Mouse (Mus musculus) forebrain, embryonic 12.5 days (tissue): Measurements from ENCODE around the gene Gas2l1. TPM values are rescaled to one million over a fixed set of nuclear protein-coding genes. Genes with fewer than 3 reads are reported as not detected.

ENCODE experiments used
- ATAC-seq: fragments of 200-750 bp; cut with Nextera tagmentation; 2 replicates; pipeline ENCODE4 v1.8.0; 2017; ENCODE audit warnings: moderate TSS enrichment; ENCODE audit not compliant: low FRiP score
- H3K27ac ChIP-seq: fragments of 300-500 bp; sonication (generic); 2 replicates; pipeline ENCODE4 v1.5.1; 2016; ENCODE audit warnings: mild to moderate bottlenecking
- H3K27me3 ChIP-seq: fragments of 300-500 bp; sonication (generic); 2 replicates; pipeline ENCODE4 v1.6.1; 2016; ENCODE audit warnings: mild to moderate bottlenecking
- H3K36me3 ChIP-seq: fragments of 300-500 bp; sonication (generic); replicated peaks from 2 replicates; pipeline ENCODE4 v1.6.1; 2016; ENCODE audit warnings: mild to moderate bottlenecking
- H3K4me1 ChIP-seq: fragments of 300-500 bp; sonication (generic); 2 replicates; pipeline ENCODE4 v1.6.1; 2016
- H3K4me2 ChIP-seq: fragments of 300-500 bp; sonication (generic); 2 replicates; pipeline ENCODE4 v1.6.1; 2016; ENCODE audit warnings: mild to moderate bottlenecking, moderate library complexity
- H3K4me3 ChIP-seq: fragments of 300-500 bp; sonication (generic); replicated peaks from 2 replicates; pipeline ENCODE4 v1.5.1; 2016; ENCODE audit warnings: mild to moderate bottlenecking
- H3K9ac ChIP-seq: fragments of 300-500 bp; sonication (generic); 2 replicates; pipeline ENCODE4 v1.6.1; 2016; ENCODE audit warnings: mild to moderate bottlenecking
- H3K9me3 ChIP-seq: fragments of 300-500 bp; sonication (generic); 2 replicates; pipeline ENCODE4 v1.6.1; 2016
- WGBS: fragments of 180-500 bp; shearing (Covaris S2); methylation state at CpG from one replicate; pipeline ENCODE4 v1.1.7; 2016; 5-methylcytosine and 5-hydroxymethylcytosine counted together
- polyA plus RNA-seq: library from polyadenylated mRNA; unstranded; fragments of >200 nt; fragmentation: Nextera tagmentation; extraction: Ambion mirVana; gene quantifications from 2 replicates; pipeline ENCODE4 v1.2.1, GENCODE M21; 2016

The Gas2l1 gene
- 28.5 and 31.8 TPM in 2 replicates for polyA plus RNA-seq

DNA sequence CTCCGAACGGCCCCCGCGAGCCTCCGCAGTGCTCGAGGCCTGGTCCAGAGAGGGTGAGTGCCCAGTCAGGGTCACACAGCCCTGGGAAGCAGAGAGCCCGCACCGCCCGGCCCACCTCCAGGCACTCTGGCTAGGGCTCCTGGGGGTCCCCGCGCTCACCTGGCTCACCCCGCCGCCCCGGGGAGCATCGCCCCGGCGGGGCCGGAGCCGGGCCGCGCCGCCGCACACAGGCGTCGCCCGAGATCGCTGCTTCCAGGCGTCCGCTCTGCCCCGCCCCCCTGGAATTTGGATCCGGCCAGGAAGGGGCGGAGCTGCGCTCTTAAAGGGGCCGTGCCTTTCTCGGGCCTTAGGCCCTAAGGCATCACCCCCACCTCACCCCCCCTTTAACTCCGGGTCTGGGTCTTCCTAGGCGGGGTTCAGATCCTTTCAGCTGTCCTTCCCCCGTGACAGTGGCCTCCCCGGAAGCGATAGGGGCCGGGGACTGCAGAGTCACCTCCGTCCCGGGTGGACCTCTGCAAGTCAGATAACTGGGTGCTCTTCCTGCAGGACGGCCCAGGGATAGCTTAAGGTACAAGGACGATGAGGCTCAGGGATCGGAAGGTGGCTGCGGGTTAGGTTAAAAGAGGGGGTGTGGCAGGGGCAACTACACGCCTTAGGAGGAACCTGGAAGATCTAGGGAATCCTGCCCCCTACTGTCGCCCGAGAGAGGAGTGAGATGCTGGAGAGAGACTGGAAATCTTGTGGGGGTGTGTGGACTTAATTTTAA is at the start of gene Gas2l1:
Gas2l1 (minus strand) TSS at position 272 of the 766 bp plus-strand sequence.
- H3K27ac ChIP-seq: no peak within 1 kb of the TSS
- under 1% methylated on average over 50 of the region's 50 CpGs for WGBS

DNA sequence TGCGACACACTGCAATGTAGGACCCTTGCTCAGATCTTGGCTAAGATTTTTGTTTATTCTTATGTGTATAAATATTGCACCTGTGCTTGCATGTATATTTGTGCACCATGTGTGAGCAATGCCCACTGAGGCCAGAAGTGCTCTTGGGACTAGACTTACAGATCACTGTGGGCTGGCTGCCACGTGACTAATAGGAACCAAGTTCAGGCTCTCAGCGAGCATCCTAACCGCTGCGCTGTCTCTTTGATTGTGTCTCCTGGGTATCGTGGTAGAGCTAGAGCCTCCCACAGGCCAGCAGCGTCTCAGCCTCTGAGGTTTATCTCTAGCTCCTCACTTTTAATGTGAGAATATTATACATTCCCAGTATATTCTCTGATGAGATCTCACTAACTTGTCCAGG is 48.5 kb upstream of the Gas2l1 start:
- Histone ChIP-seq H3K36me3 (no peaks in the 10 kb centered on the region), H3K4me1 (peaks cover 4% of the 10 kb centered on the region), H3K27ac (no peak overlapping the region), H3K4me3 (no peak overlapping the region), H3K27me3 (no peaks in the 10 kb centered on the region), H3K9ac (no peak overlapping the region), H3K4me2 (no peak overlapping the region), H3K9me3 (no peaks in the 10 kb centered on the region)
- ATAC-seq: no peak
- WGBS: 90% methylated on average over 7 of the region's 7 CpGs

More for the DNA sequence above, at the start of gene Gas2l1:
- H3K4me1 ChIP-seq: peaks cover 42% of the 10 kb centered on the region
- peak within 1 kb of the TSS; percentile 86 for H3K4me2 ChIP-seq
- peak; percentile 86 for ATAC-seq
- peak within 1 kb of the TSS; percentile 71 for H3K4me3 ChIP-seq
- H3K36me3 ChIP-seq: peaks cover 30% of the 10 kb centered on the region
- H3K27me3 ChIP-seq: peaks cover 46% of the 10 kb centered on the region
- H3K9me3 ChIP-seq: no peaks in the 10 kb centered on the region
- H3K9ac ChIP-seq: peak within 1 kb of the TSS; percentile 71

GRCm38 (mm10) chr11:5109441-5109840 is 44.3 kb upstream of the Gas2l1 start:
- Histone ChIP-seq H3K4me2 (no peak overlapping the region), H3K4me3 (no peak overlapping the region), H3K9ac (no peak overlapping the region), H3K27me3 (no peaks in the 10 kb centered on the region), H3K27ac (no peak overlapping the region), H3K4me1 (peaks cover 4% of the 10 kb centered on the region), H3K36me3 (peaks cover 12% of the 10 kb centered on the region), H3K9me3 (no peaks in the 10 kb centered on the region)
- WGBS: 85% methylated on average over 8 of the region's 8 CpGs
- no peak for ATAC-seq

- H3K4me2 ChIP-seq: no peak overlapping the region
- H3K4me1 ChIP-seq: peaks cover 13% of the 10 kb centered on the region
- H3K9ac ChIP-seq: no peak overlapping the region
- ATAC-seq: no peak
- 95% methylated on average over 4 of the region's 4 CpGs for WGBS
- H3K27ac ChIP-seq: no peak overlapping the region
- H3K27me3 ChIP-seq: no peaks in the 10 kb centered on the region
- no peak overlapping the region for H3K4me3 ChIP-seq
- H3K36me3 ChIP-seq: peaks cover 27% of the 10 kb centered on the region
- H3K9me3 ChIP-seq: no peaks in the 10 kb centered on the region
These were observed 38.9 kb upstream of the Gas2l1 start for GRCm38 (mm10) chr11:5103986-5104509.

DNA sequence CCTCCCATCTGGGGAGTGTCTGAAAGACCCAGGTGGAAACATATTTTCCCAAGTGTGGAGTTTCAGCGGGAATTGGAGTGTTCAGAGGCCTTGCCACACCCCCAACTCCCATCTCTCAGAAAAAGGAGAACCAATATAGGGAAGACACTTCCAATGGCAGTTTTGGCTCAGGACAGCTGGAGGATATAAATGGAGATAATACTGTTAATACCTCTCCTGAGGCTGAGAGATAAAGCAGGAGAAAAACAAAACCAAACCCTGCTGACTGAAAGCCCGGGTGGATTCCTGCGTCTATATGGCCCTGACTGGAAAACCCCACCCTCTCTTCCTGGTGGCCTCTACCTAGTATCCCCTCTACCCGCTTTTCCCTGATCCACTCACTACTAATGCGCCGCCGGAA is 37.3 kb upstream of the Gas2l1 start:
- no peaks in the 10 kb centered on the region for H3K9me3 ChIP-seq
- H3K4me2 ChIP-seq: no peak overlapping the region
- no peak overlapping the region for H3K4me3 ChIP-seq
- no peak for ATAC-seq
- no peak overlapping the region for H3K27ac ChIP-seq
- no peak overlapping the region for H3K9ac ChIP-seq
- 93% methylated on average over 7 of the region's 7 CpGs for WGBS
- no peaks in the 10 kb centered on the region for H3K27me3 ChIP-seq
- peaks cover 27% of the 10 kb centered on the region for H3K36me3 ChIP-seq
- H3K4me1 ChIP-seq: peaks cover 17% of the 10 kb centered on the region

- Histone ChIP-seq H3K27ac (no peak overlapping the region), H3K9me3 (no peaks in the 10 kb centered on the region), H3K9ac (0 out of 2 replicates have a peak overlapping the region, but pooled peaks have one; percentile 4), H3K4me1 (peaks cover 25% of the 10 kb centered on the region), H3K4me3 (no peak overlapping the region), H3K27me3 (no peaks in the 10 kb centered on the region), H3K36me3 (peaks cover 27% of the 10 kb centered on the region), H3K4me2 (no peak overlapping the region)
- no peak for ATAC-seq
- 86% methylated on average over 6 of the region's 6 CpGs for WGBS
These were observed 36.5 kb upstream of the Gas2l1 start for GRCm38 (mm10) chr11:5101641-5102040.

DNA sequence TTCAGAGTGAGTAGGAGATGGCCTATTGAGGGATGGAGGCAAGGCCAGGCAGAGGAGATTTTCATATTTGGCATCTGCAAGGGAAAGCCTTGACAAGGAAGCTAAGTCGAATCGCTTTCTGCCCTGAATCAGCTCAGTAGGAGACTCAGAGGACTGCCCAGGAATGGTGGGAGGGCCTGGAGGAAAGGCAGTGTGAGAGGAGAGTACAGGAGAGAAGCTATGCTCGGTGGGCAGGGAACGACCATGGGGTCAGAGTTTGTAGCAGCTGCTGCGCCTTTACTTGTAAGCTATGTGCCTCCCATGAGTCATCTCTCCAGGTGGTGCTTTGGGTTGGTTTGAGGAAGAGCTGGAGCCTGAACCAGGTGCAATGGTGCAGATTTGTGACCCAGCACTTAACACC is 35.7 kb upstream of the Gas2l1 start:
- Histone ChIP-seq H3K9ac (0 out of 2 replicates have a peak overlapping the region, but pooled peaks have one; percentile 98), H3K27ac (peak overlapping the region; percentile 96; the same call in 1 of the 2 replicates), H3K36me3 (peaks cover 27% of the 10 kb centered on the region), H3K4me1 (peaks cover 33% of the 10 kb centered on the region), H3K4me3 (peak overlapping the region; percentile 99), H3K27me3 (no peaks in the 10 kb centered on the region), H3K9me3 (no peaks in the 10 kb centered on the region), H3K4me2 (peak overlapping the region; percentile 91)
- 60% methylated on average over 5 of the region's 5 CpGs for WGBS
- no peak for ATAC-seq

DNA sequence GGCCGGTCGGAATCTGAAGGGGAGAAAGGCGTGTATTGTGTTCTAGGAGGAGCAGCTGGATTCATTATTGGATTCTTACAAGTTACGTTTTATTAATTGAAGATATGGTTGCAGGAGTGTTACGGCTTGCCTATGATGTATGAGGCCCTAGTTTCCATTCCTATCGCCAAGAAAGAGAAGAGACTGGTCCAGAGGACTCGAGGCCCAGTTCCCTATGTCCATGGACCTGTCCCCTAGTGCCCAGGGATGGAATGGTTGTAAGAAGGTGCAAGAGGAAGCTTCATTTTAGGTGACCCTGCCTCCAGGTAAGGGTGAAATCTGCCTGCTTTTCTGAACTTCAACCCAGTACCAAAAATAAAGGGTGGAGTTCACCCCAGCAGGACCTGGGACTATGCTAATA is 35.2 kb upstream of the Gas2l1 start:
- under 1% methylated on average over 7 of the region's 7 CpGs for WGBS
- Histone ChIP-seq H3K9me3 (no peaks in the 10 kb centered on the region), H3K27me3 (no peaks in the 10 kb centered on the region), H3K27ac (peak overlapping the region; percentile 96), H3K4me2 (peak overlapping the region; percentile 91), H3K4me1 (peaks cover 35% of the 10 kb centered on the region), H3K36me3 (peaks cover 23% of the 10 kb centered on the region), H3K9ac (peak overlapping the region; percentile 98), H3K4me3 (peak overlapping the region; percentile 99)
- ATAC-seq: no peak

DNA sequence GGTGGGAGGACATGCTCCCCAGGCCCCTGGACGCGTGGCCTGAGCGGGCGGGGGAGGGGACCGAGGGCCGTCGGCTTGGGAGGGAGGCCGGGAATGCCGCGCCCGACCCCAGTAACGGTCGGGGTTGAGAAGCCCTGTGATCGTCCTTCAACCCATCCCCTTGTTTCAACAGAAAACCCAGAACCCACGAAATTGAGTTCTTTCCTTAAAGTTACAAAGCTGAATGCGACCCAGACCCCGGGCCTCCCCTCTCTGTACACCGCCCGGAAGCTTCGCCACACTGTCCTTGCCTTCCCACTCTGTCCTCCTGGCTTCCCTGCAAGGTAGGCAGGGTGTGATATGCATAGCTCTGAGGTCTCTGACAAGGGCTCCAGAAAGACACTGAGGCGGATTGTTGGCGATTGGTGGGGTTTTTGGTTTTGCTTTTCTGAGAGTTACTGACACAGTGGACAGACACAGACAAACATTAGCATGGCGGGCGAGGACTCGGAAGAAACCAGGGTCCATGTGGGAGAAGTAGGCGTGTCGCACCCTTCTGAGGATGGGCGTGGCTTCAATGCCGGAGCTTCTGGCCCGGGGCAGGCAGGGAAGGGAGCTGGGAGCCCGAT is 34.6 kb upstream of the Gas2l1 start:
- peak; percentile 75 for ATAC-seq
- Histone ChIP-seq H3K27me3 (no peaks in the 10 kb centered on the region), H3K36me3 (peaks cover 18% of the 10 kb centered on the region), H3K4me1 (peaks cover 35% of the 10 kb centered on the region), H3K9ac (peak overlapping the region; percentile 98), H3K27ac (peak overlapping the region; percentile 96), H3K9me3 (no peaks in the 10 kb centered on the region), H3K4me3 (peak overlapping the region; percentile 99), H3K4me2 (peak overlapping the region; percentile 91)
- under 1% methylated on average over 31 of the region's 31 CpGs for WGBS

GRCm38 (mm10) chr11:5098736-5099542 is 33.8 kb upstream of the Gas2l1 start, which contains the start of the genes Rhbdd3 and Ewsr1:
Gene Rhbdd3, plus strand, starts transcription at chr11:5098926.
Gene Ewsr1, minus strand, starts transcription at chr11:5099266.
- Histone ChIP-seq H3K27ac (peak within 1 kb of the TSS; percentile 96), H3K36me3 (peaks cover 15% of the 10 kb centered on the region), H3K9me3 (no peaks in the 10 kb centered on the region), H3K4me3 (peak within 1 kb of the TSS; percentile 99), H3K9ac (peak within 1 kb of the TSS; percentile 98), H3K27me3 (no peaks in the 10 kb centered on the region), H3K4me1 (peaks cover 39% of the 10 kb centered on the region), H3K4me2 (peak within 1 kb of the TSS; percentile 91)
- under 1% methylated on average over 92 of the region's 92 CpGs for WGBS
- ATAC-seq: peak; percentile 93

- WGBS: under 1% methylated on average over 43 of the region's 44 CpGs
- Histone ChIP-seq H3K27ac (peak overlapping the region; percentile 96), H3K9ac (peak overlapping the region; percentile 98), H3K4me3 (peak overlapping the region; percentile 99), H3K4me2 (peak overlapping the region; percentile 91), H3K36me3 (peaks cover 15% of the 10 kb centered on the region), H3K9me3 (no peaks in the 10 kb centered on the region), H3K4me1 (peaks cover 40% of the 10 kb centered on the region), H3K27me3 (no peaks in the 10 kb centered on the region)
- peak; percentile 1; the same call in 1 of the 2 replicates for ATAC-seq
These were observed 33.1 kb upstream of the Gas2l1 start for GRCm38 (mm10) chr11:5098035-5098735.
